Mouse (Mus musculus): Measurements from ENCODE around the gene Zcchc9. TPM values are rescaled to one million over a fixed set of nuclear protein-coding genes. Genes with fewer than 3 reads are reported as not detected.

Gene Zcchc9
- polyA plus RNA-seq, 1 experiment from 2014 or later, result 27.3 TPM

- DNase-seq (ENCODE audit: low spot score), result peak; percentile 17
- WGBS, result 47% methylated on average over 20 of the region's 20 CpGs
- peak overlapping the region; percentile 98 for H3K9ac ChIP-seq (ENCODE audit: low read length)
- H3K4me1 ChIP-seq (ENCODE audit: control insufficient read depth, insufficient read depth, low read length), result peaks cover 4% of the 10 kb centered on the region; the same call in 1 of the 2 replicates
- H3K4me3 ChIP-seq (ENCODE audit: low read depth, low read length), result peak overlapping the region; percentile 95
- H3K36me3 ChIP-seq (ENCODE audit: control insufficient read depth, insufficient read depth, low read length), result peaks cover 4% of the 10 kb centered on the region; the same call in 1 of the 2 replicates
- H3K4me2 ChIP-seq (ENCODE audit: low read depth), result peak overlapping the region; percentile 62
- ATAC-seq (ENCODE audit: insufficient read depth, low FRiP score, low TSS enrichment), result no peak
- no peaks in the 10 kb centered on the region for H3K27me3 ChIP-seq (ENCODE audit: control insufficient read depth, insufficient read depth, low read length)
- no peaks in the 10 kb centered on the region for H3K9me3 ChIP-seq (ENCODE audit: control insufficient read depth, low read length)
- H3K27ac ChIP-seq (ENCODE audit: low read depth, low read length), result peak overlapping the region; percentile 89
These were observed 520 bp upstream of the Zcchc9 start for GRCm38 (mm10) chr13:91807874-91808575.

GRCm38 (mm10) chr13:91801726-91802125, 5.8 kb downstream of the Zcchc9 start:
- Histone ChIP-seq H3K4me1 (ENCODE audit: control insufficient read depth, insufficient read depth, low read length) (peaks cover 4% of the 10 kb centered on the region; the same call in 1 of the 2 replicates), H3K9ac (ENCODE audit: low read length) (no peak overlapping the region), H3K36me3 (ENCODE audit: control insufficient read depth, insufficient read depth, low read length) (peaks cover 6% of the 10 kb centered on the region; the same call in 1 of the 2 replicates), H3K4me3 (ENCODE audit: low read depth, low read length) (no peak overlapping the region), H3K27ac (ENCODE audit: low read depth, low read length) (no peak overlapping the region), H3K9me3 (ENCODE audit: control insufficient read depth, low read length) (no peaks in the 10 kb centered on the region), H3K4me2 (ENCODE audit: low read depth) (no peak overlapping the region), H3K27me3 (ENCODE audit: control insufficient read depth, insufficient read depth, low read length) (no peaks in the 10 kb centered on the region)
- 90% methylated on average over 5 of the region's 5 CpGs for WGBS
- no peak for DNase-seq (ENCODE audit: low spot score)
- ATAC-seq (ENCODE audit: insufficient read depth, low FRiP score, low TSS enrichment), result no peak

- no peaks in the 10 kb centered on the region for H3K4me1 ChIP-seq (ENCODE audit: control insufficient read depth, insufficient read depth, low read length)
- H3K36me3 ChIP-seq (ENCODE audit: control insufficient read depth, insufficient read depth, low read length), result peaks cover 4% of the 10 kb centered on the region; the same call in 1 of the 2 replicates
- H3K9me3 ChIP-seq (ENCODE audit: control insufficient read depth, low read length), result no peaks in the 10 kb centered on the region
- no peak overlapping the region for H3K4me3 ChIP-seq (ENCODE audit: low read depth, low read length)
- DNase-seq (ENCODE audit: low spot score) (no peak), ATAC-seq (ENCODE audit: insufficient read depth, low FRiP score, low TSS enrichment) (no peak)
- no peaks in the 10 kb centered on the region for H3K27me3 ChIP-seq (ENCODE audit: control insufficient read depth, insufficient read depth, low read length)
- no peak overlapping the region for H3K9ac ChIP-seq (ENCODE audit: low read length)
- H3K27ac ChIP-seq (ENCODE audit: low read depth, low read length), result no peak overlapping the region
- no peak overlapping the region for H3K4me2 ChIP-seq (ENCODE audit: low read depth)
- WGBS, result 93% methylated on average over 10 of the region's 10 CpGs
These were observed 10.1 kb downstream of the Zcchc9 start for GRCm38 (mm10) chr13:91797442-91797841.

GRCm38 (mm10) chr13:91796916-91797315, 10.6 kb downstream of the Zcchc9 start:
- Histone ChIP-seq H3K9me3 (ENCODE audit: control insufficient read depth, low read length) (no peaks in the 10 kb centered on the region), H3K4me3 (ENCODE audit: low read depth, low read length) (no peak overlapping the region), H3K27me3 (ENCODE audit: control insufficient read depth, insufficient read depth, low read length) (no peaks in the 10 kb centered on the region), H3K4me1 (ENCODE audit: control insufficient read depth, insufficient read depth, low read length) (no peaks in the 10 kb centered on the region), H3K4me2 (ENCODE audit: low read depth) (no peak overlapping the region), H3K27ac (ENCODE audit: low read depth, low read length) (no peak overlapping the region), H3K9ac (ENCODE audit: low read length) (no peak overlapping the region), H3K36me3 (ENCODE audit: control insufficient read depth, insufficient read depth, low read length) (peaks cover 4% of the 10 kb centered on the region; the same call in 1 of the 2 replicates)
- no peak for ATAC-seq (ENCODE audit: insufficient read depth, low FRiP score, low TSS enrichment)
- DNase-seq (ENCODE audit: low spot score), result no peak
- WGBS, result 96% methylated on average over 6 of the region's 6 CpGs

- H3K27me3 ChIP-seq (ENCODE audit: control insufficient read depth, insufficient read depth, low read length), result no peaks in the 10 kb centered on the region
- 85% methylated on average over 6 of the region's 6 CpGs for WGBS
- ATAC-seq (ENCODE audit: insufficient read depth, low FRiP score, low TSS enrichment), result no peak
- peaks cover 4% of the 10 kb centered on the region; the same call in 1 of the 2 replicates for H3K36me3 ChIP-seq (ENCODE audit: control insufficient read depth, insufficient read depth, low read length)
- no peak overlapping the region for H3K27ac ChIP-seq (ENCODE audit: low read depth, low read length)
- no peak overlapping the region for H3K4me2 ChIP-seq (ENCODE audit: low read depth)
- H3K4me3 ChIP-seq (ENCODE audit: low read depth, low read length), result no peak overlapping the region
- H3K4me1 ChIP-seq (ENCODE audit: control insufficient read depth, insufficient read depth, low read length), result no peaks in the 10 kb centered on the region
- H3K9ac ChIP-seq (ENCODE audit: low read length), result no peak overlapping the region
- no peak for DNase-seq (ENCODE audit: low spot score)
- H3K9me3 ChIP-seq (ENCODE audit: control insufficient read depth, low read length), result no peaks in the 10 kb centered on the region
These were observed 11.5 kb downstream of the Zcchc9 start for GRCm38 (mm10) chr13:91796003-91796402.

- no peaks in the 10 kb centered on the region for H3K9me3 ChIP-seq (ENCODE audit: control insufficient read depth, low read length)
- no peak overlapping the region for H3K9ac ChIP-seq (ENCODE audit: low read length)
- DNase-seq (ENCODE audit: low spot score) (no peak), ATAC-seq (ENCODE audit: insufficient read depth, low FRiP score, low TSS enrichment) (no peak)
- no peak overlapping the region for H3K4me2 ChIP-seq (ENCODE audit: low read depth)
- peaks cover 4% of the 10 kb centered on the region; the same call in 1 of the 2 replicates for H3K36me3 ChIP-seq (ENCODE audit: control insufficient read depth, insufficient read depth, low read length)
- H3K27ac ChIP-seq (ENCODE audit: low read depth, low read length), result no peak overlapping the region
- H3K4me1 ChIP-seq (ENCODE audit: control insufficient read depth, insufficient read depth, low read length), result no peaks in the 10 kb centered on the region
- H3K4me3 ChIP-seq (ENCODE audit: low read depth, low read length), result no peak overlapping the region
- no peaks in the 10 kb centered on the region for H3K27me3 ChIP-seq (ENCODE audit: control insufficient read depth, insufficient read depth, low read length)
- 95% methylated on average over 10 of the region's 10 CpGs for WGBS
These were observed 11.9 kb downstream of the Zcchc9 start for GRCm38 (mm10) chr13:91795593-91795992.

- Histone ChIP-seq H3K27me3 (ENCODE audit: control insufficient read depth, insufficient read depth, low read length) (no peaks in the 10 kb centered on the region), H3K4me3 (ENCODE audit: low read depth, low read length) (no peak overlapping the region), H3K9me3 (ENCODE audit: control insufficient read depth, low read length) (no peaks in the 10 kb centered on the region), H3K4me2 (ENCODE audit: low read depth) (no peak overlapping the region), H3K4me1 (ENCODE audit: control insufficient read depth, insufficient read depth, low read length) (no peaks in the 10 kb centered on the region), H3K9ac (ENCODE audit: low read length) (no peak overlapping the region), H3K36me3 (ENCODE audit: control insufficient read depth, insufficient read depth, low read length) (peaks cover 4% of the 10 kb centered on the region; the same call in 1 of the 2 replicates), H3K27ac (ENCODE audit: low read depth, low read length) (no peak overlapping the region)
- DNase-seq (ENCODE audit: low spot score) (no peak), ATAC-seq (ENCODE audit: insufficient read depth, low FRiP score, low TSS enrichment) (no peak)
- WGBS, result 95% methylated on average over 13 of the region's 13 CpGs
These were observed 12.5 kb downstream of the Zcchc9 start for GRCm38 (mm10) chr13:91794926-91795436.

GRCm38 (mm10) chr13:91792035-91792434, 15.5 kb downstream of the Zcchc9 start:
- Histone ChIP-seq H3K36me3 (ENCODE audit: control insufficient read depth, insufficient read depth, low read length) (peaks cover 2% of the 10 kb centered on the region; the same call in 1 of the 2 replicates), H3K9ac (ENCODE audit: low read length) (no peak overlapping the region), H3K4me3 (ENCODE audit: low read depth, low read length) (no peak overlapping the region), H3K27me3 (ENCODE audit: control insufficient read depth, insufficient read depth, low read length) (no peaks in the 10 kb centered on the region), H3K4me2 (ENCODE audit: low read depth) (no peak overlapping the region), H3K4me1 (ENCODE audit: control insufficient read depth, insufficient read depth, low read length) (no peaks in the 10 kb centered on the region), H3K9me3 (ENCODE audit: control insufficient read depth, low read length) (no peaks in the 10 kb centered on the region), H3K27ac (ENCODE audit: low read depth, low read length) (no peak overlapping the region)
- 93% methylated on average over 1 of the region's 1 CpGs for WGBS
- ATAC-seq (ENCODE audit: insufficient read depth, low FRiP score, low TSS enrichment) (no peak), DNase-seq (ENCODE audit: low spot score) (no peak)

GRCm38 (mm10) chr13:91779892-91780291, 27.6 kb downstream of the Zcchc9 start:
- Histone ChIP-seq H3K4me2 (ENCODE audit: low read depth) (no peak overlapping the region), H3K9me3 (ENCODE audit: control insufficient read depth, low read length) (no peaks in the 10 kb centered on the region), H3K27me3 (ENCODE audit: control insufficient read depth, insufficient read depth, low read length) (no peaks in the 10 kb centered on the region), H3K4me3 (ENCODE audit: low read depth, low read length) (no peak overlapping the region), H3K36me3 (ENCODE audit: control insufficient read depth, insufficient read depth, low read length) (no peaks in the 10 kb centered on the region), H3K27ac (ENCODE audit: low read depth, low read length) (no peak overlapping the region), H3K4me1 (ENCODE audit: control insufficient read depth, insufficient read depth, low read length) (no peaks in the 10 kb centered on the region), H3K9ac (ENCODE audit: low read length) (no peak overlapping the region)
- ATAC-seq (ENCODE audit: insufficient read depth, low FRiP score, low TSS enrichment) (no peak), DNase-seq (ENCODE audit: low spot score) (no peak)

Data from neural tube, embryonic 11.5 days (tissue).